Mouse (Mus musculus) embryonic facial prominence, embryonic 15.5 days (tissue): ENCODE measurements around the gene Wwc2. TPM values are rescaled to one million over a fixed set of nuclear protein-coding genes. Genes with fewer than 3 reads are reported as not detected.

Experiments used
- ATAC-seq: fragments of 200-750 bp; cut with Nextera tagmentation; 2 replicates; pipeline ENCODE4 v1.8.0; 2017; ENCODE audit warnings: low read depth, moderate TSS enrichment; ENCODE audit not compliant: insufficient number of reproducible peaks, low FRiP score, low TSS enrichment
- H3K27ac ChIP-seq: fragments of 300-500 bp; sonication (generic); replicated peaks from 2 replicates; pipeline ENCODE4 v1.5.1; 2015; ENCODE audit warnings: mild to moderate bottlenecking, inconsistent platforms
- H3K27me3 ChIP-seq: fragments of 300-500 bp; sonication (generic); 2 replicates; pipeline ENCODE4 v1.6.1; 2015; ENCODE audit warnings: inconsistent platforms
- H3K36me3 ChIP-seq: fragments of 300-500 bp; sonication (generic); 2 replicates; pipeline ENCODE4 v1.6.1; 2015; ENCODE audit warnings: mild to moderate bottlenecking, inconsistent platforms
- H3K4me1 ChIP-seq: fragments of 300-500 bp; sonication (generic); 2 replicates; pipeline ENCODE4 v1.6.1; 2015; ENCODE audit warnings: inconsistent platforms
- H3K4me2 ChIP-seq: fragments of 300-500 bp; sonication (generic); replicated peaks from 2 replicates; pipeline ENCODE4 v1.6.1; 2015; ENCODE audit warnings: mild to moderate bottlenecking, inconsistent platforms
- H3K4me3 ChIP-seq: fragments of 300-500 bp; sonication (generic); replicated peaks from 2 replicates; pipeline ENCODE4 v1.5.1; 2015; ENCODE audit warnings: mild to moderate bottlenecking, inconsistent platforms
- H3K9ac ChIP-seq: fragments of 300-500 bp; sonication (generic); 2 replicates; pipeline ENCODE4 v1.6.1; 2015; ENCODE audit warnings: inconsistent platforms
- H3K9me3 ChIP-seq: fragments of 300-500 bp; sonication (generic); replicated peaks from 2 replicates; pipeline ENCODE4 v1.6.1; 2016; ENCODE audit warnings: inconsistent platforms
- WGBS: fragments of 180-500 bp; shearing (Covaris S2); methylation state at CpG from one replicate; pipeline ENCODE4 v1.1.7; 2015; 5-methylcytosine and 5-hydroxymethylcytosine counted together
- polyA plus RNA-seq: library from polyadenylated mRNA; unstranded; fragments of >200 nt; fragmentation: Nextera tagmentation; extraction: Ambion mirVana; gene quantifications from 2 replicates; pipeline ENCODE4 v1.2.1, GENCODE M21; 2015

Wwc2 gene
- polyA plus RNA-seq, 1 experiment from 2014 or later, result 12.0 TPM

DNA sequence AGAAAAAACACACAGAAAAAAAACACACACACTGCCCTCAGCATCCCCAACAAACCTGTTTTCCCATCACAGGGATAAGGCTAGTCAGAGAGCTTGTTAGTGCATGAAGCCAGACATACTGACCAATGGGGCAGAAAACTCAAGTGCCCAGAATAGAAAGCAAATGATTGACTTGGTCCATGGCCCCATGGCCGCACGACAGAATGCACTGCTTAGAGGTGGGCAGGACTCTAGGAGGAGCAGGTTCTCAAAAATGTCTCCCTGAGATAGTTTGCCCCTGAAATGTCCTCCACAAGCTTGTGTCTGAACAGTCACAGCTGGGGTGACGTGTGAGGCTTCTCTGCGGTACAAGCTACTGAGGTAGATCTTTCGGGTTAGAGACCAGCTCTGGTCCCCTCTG is 20.1 kb downstream of the Wwc2 start:
- no peak overlapping the region for H3K9ac ChIP-seq
- H3K9me3 ChIP-seq, result no peaks in the 10 kb centered on the region
- no peaks in the 10 kb centered on the region for H3K27me3 ChIP-seq
- 87% methylated on average over 5 of the region's 5 CpGs for WGBS
- no peak overlapping the region for H3K27ac ChIP-seq
- H3K36me3 ChIP-seq, result no peaks in the 10 kb centered on the region
- no peak overlapping the region for H3K4me3 ChIP-seq
- no peak for ATAC-seq
- peaks cover 22% of the 10 kb centered on the region for H3K4me1 ChIP-seq
- no peak overlapping the region for H3K4me2 ChIP-seq

DNA sequence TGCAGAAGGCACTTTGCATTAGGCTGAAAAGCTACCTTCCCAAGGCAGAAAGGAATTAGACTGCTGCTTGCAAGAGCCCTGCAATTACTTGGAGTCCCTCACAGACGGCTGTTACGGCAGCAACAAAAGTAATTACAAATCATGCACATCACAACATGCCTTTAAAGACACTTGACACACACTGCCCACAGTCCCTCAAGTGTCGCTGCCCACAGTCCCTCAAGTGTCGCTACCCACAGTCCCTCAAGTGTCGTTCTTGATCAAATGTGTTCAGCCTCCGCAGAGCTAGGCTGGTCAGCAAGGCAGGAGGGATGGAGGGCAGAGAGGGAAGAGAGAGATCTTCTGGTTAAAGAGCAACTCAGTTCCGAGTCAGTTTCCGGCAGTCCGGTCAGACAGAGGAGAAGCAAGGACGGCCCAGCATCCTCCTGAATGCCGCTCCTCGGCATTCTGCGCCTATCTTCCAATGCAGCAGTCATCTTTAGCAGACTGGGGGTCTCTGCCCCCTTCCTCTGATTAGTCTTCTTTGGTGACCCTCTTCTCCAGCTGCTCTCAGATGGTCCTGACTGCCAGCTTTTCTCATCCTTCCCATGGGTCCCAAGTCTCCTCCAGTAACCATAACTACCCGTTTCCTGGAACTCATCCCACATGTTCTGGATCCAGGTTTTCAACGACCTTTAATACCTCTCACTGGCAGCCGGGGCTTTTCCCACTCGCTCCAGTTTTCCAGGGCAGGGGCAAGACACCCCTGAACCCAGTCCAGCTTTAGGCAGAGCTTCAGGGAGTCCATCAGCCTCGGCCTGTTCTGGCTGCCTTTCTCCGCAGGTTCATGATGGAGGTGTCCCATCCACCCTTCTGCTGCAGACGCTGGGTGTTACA is 23.4 kb downstream of the Wwc2 start:
- no peak overlapping the region for H3K4me2 ChIP-seq
- H3K9ac ChIP-seq, result no peak overlapping the region
- H3K4me3 ChIP-seq, result no peak overlapping the region
- 62% methylated on average over 20 of the region's 20 CpGs for WGBS
- H3K27ac ChIP-seq, result no peak overlapping the region
- no peaks in the 10 kb centered on the region for H3K9me3 ChIP-seq
- H3K27me3 ChIP-seq, result no peaks in the 10 kb centered on the region
- no peak for ATAC-seq
- H3K4me1 ChIP-seq, result peaks cover 12% of the 10 kb centered on the region
- no peaks in the 10 kb centered on the region for H3K36me3 ChIP-seq

DNA sequence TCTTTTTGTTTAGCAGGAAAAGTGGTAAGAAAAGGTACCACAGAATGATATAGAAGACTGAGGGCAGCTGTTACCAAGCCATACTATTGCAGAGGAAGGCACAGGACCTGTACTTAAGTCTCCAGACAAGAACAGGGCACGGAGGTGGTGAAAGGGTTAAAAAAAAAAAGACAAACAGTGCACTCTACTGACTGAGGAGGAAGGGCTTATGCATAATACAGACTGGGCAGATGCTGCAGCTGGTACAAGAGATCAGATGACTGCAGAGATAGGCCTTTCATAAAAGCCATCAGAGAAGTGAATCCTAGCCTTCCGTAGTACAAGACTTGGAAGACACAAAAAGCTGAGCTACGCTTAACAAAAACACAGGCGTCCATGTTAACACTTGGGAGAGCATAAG is 28.2 kb downstream of the Wwc2 start:
- H3K4me1 ChIP-seq, result peaks cover 14% of the 10 kb centered on the region
- no peaks in the 10 kb centered on the region for H3K36me3 ChIP-seq
- H3K9me3 ChIP-seq, result no peaks in the 10 kb centered on the region
- ATAC-seq, result no peak
- no peak overlapping the region for H3K4me2 ChIP-seq
- no peaks in the 10 kb centered on the region for H3K27me3 ChIP-seq
- no peak overlapping the region for H3K9ac ChIP-seq
- 63% methylated on average over 4 of the region's 4 CpGs for WGBS
- no peak overlapping the region for H3K27ac ChIP-seq
- H3K4me3 ChIP-seq, result no peak overlapping the region

DNA sequence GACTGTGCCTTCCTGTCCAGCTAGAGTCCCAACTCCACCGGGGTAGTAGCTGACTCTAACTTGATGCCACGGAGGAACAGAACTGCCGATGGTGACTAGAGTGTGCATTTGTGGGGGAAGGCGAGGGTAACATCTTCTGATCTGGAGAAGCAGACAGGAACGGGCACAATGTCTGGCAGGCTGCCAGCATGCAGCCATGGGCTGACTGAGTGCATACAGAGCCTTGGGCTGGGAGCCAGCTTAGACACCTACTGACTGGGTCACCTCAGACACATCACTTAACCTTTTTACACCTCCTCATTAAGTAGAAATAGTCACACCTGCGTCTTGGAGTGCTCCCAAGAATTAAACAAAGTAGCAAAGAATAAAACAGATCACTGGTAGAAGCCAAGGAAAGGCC is 28.7 kb downstream of the Wwc2 start:
- WGBS, result 42% methylated on average over 6 of the region's 6 CpGs
- ATAC-seq, result no peak
- Histone ChIP-seq H3K9ac (no peak overlapping the region), H3K4me1 (peaks cover 10% of the 10 kb centered on the region), H3K36me3 (no peaks in the 10 kb centered on the region), H3K27me3 (no peaks in the 10 kb centered on the region), H3K4me3 (no peak overlapping the region), H3K9me3 (no peaks in the 10 kb centered on the region), H3K4me2 (no peak overlapping the region), H3K27ac (no peak overlapping the region)

DNA sequence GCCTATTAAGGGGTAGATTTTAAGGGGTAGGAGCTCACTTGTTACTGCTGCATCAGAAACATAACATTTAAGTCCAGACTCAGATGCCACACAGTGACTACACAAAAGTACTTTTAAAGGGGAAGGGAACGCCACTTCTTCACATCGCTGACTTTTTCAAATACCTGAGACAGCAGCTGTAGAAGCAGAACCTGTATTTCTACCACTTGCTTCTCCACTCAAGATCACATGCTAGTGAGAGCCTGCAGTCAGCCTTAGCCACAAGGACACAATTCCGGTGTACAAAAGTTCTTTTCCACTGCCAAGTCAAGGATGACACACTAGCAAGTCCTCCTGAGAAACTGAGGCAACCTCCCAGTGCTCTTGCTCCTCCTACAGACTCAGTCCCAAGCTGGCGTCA is 33.2 kb downstream of the Wwc2 start:
- Histone ChIP-seq H3K36me3 (no peaks in the 10 kb centered on the region), H3K4me1 (peaks cover 7% of the 10 kb centered on the region), H3K4me2 (no peak overlapping the region), H3K27ac (no peak overlapping the region), H3K27me3 (no peaks in the 10 kb centered on the region), H3K4me3 (no peak overlapping the region), H3K9me3 (no peaks in the 10 kb centered on the region), H3K9ac (no peak overlapping the region)
- ATAC-seq, result no peak
- whole genome bisulfite sequencing, result 75% methylated on average over 4 of the region's 4 CpGs

DNA sequence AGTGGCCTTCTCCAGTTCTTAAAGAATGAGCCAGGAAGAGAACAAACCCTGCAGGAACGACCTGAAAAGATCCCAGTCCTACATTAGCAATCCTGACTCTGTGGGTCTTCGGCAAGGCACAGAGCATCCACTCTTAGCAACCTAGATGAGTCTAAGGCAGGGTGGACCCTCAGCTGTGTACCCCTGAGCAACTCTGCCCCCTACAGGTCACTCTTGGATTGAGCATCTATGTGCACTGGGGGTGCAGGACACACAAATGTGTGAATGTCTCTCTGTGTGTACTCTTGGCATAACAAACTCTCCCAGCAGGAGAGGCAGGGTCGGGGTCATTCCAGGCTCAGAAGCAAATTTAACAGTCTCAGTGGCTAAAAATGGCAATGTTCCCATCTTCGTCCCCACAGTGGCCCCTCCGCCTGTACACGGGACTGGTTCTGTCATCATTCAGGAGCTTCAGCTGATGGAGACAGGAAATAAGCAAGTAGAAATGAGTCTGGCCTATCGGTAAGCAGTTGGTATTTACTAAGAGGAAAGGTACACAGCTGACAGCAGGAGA is 39.3 kb downstream of the Wwc2 start:
- no peaks in the 10 kb centered on the region for H3K27me3 ChIP-seq
- H3K4me2 ChIP-seq, result no peak overlapping the region
- H3K4me3 ChIP-seq, result no peak overlapping the region
- ATAC-seq, result no peak
- no peak overlapping the region for H3K27ac ChIP-seq
- no peaks in the 10 kb centered on the region for H3K9me3 ChIP-seq
- H3K36me3 ChIP-seq, result no peaks in the 10 kb centered on the region
- 72% methylated on average over 7 of the region's 7 CpGs for WGBS
- no peak overlapping the region for H3K9ac ChIP-seq
- no peaks in the 10 kb centered on the region for H3K4me1 ChIP-seq

DNA sequence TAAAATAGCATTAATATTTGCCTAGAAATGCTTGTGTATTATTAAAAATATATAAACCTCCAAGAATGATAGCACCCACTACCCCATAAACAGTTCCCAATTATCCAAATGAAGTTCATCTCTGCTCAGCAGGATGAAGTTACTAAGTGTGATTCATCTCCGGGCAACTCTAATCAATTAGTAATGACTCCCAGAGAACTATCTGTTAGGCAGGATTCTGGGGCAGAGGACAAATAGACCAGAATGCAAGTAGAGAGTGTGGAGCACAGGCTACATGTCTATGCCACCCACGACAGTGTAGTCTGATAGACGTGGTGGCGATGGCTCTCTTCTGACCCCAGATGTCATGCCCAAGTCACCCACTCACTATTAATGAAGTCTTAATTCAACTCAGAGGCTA is 41.9 kb downstream of the Wwc2 start:
- Histone ChIP-seq H3K27ac (no peak overlapping the region), H3K4me2 (no peak overlapping the region), H3K9me3 (no peaks in the 10 kb centered on the region), H3K27me3 (no peaks in the 10 kb centered on the region), H3K36me3 (no peaks in the 10 kb centered on the region), H3K4me3 (no peak overlapping the region), H3K4me1 (no peaks in the 10 kb centered on the region), H3K9ac (no peak overlapping the region)
- no peak for ATAC-seq
- 81% methylated on average over 4 of the region's 4 CpGs for WGBS

DNA sequence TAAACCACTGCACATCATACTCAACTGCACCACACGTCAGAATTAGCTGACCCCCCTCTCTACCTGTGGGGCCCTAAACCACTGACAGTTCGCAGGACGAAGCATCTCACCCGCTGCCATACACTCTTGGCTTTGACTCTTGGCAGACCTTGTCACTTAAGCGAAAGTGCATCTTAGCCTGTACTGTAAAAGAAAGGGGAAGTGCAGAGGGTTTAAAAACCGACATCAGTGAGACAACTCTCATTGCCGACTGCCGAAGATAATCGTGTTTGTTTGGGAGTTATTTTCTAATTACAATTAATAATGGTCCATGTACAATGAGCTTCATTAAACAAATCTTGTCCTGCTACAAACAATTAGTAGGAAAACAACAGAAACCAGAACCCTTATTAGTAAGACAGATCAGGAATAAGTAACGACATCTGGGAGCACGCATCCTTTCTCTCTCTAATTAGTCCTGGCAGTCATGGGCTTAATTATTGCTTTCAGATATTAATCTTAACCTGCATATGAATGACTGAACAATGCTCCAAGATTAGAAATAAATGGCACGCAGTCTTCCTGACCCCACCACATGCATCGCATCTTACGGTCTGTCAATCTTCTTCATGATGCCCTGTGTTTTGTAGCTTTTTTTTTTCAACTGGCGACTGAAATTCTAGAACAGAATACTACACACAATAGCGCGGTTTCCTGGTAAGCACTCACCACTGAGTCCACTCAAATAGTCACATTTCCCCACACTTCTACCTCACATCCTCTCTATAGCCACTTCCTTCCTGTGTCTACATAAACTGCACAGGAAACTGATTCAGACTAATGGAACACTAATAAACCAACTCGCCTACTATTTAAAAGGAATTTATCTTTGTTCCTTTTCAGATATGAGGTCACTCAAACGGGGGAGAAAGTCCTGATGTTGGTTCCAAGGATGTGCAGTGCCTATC is 42.8 kb downstream of the Wwc2 start:
- Histone ChIP-seq H3K27ac (no peak overlapping the region), H3K4me2 (no peak overlapping the region), H3K27me3 (no peaks in the 10 kb centered on the region), H3K36me3 (no peaks in the 10 kb centered on the region), H3K4me3 (no peak overlapping the region), H3K4me1 (no peaks in the 10 kb centered on the region), H3K9ac (no peak overlapping the region), H3K9me3 (no peaks in the 10 kb centered on the region)
- ATAC-seq, result no peak
- WGBS, result 57% methylated on average over 19 of the region's 19 CpGs

DNA sequence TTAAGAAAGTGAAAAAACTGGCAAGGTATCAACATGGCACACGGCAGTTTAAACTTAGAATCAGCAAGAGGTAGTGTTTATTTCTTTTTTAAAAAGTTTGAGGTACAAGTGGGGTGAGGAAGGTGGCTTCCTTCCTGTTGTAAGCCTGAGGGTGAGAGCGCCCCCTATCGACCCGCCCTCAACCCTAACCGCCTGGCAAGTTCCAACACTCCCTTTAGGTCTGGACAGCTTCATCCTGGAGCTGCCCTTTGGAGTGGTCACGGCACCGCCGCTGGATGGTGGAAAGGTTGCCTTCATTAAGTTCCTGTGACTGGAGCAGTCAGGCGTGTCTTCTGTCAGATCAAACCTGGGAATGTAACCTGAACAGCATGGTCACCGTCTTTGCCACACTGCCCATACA is 47.7 kb downstream of the Wwc2 start:
- H3K4me2 ChIP-seq, result no peak overlapping the region
- 68% methylated on average over 10 of the region's 10 CpGs for WGBS
- H3K4me3 ChIP-seq, result no peak overlapping the region
- H3K9me3 ChIP-seq, result no peaks in the 10 kb centered on the region
- no peak overlapping the region for H3K9ac ChIP-seq
- no peak for ATAC-seq
- no peak overlapping the region for H3K27ac ChIP-seq
- no peaks in the 10 kb centered on the region for H3K36me3 ChIP-seq
- H3K27me3 ChIP-seq, result no peaks in the 10 kb centered on the region
- peaks cover 8% of the 10 kb centered on the region; the same call in 1 of the 2 replicates for H3K4me1 ChIP-seq

DNA sequence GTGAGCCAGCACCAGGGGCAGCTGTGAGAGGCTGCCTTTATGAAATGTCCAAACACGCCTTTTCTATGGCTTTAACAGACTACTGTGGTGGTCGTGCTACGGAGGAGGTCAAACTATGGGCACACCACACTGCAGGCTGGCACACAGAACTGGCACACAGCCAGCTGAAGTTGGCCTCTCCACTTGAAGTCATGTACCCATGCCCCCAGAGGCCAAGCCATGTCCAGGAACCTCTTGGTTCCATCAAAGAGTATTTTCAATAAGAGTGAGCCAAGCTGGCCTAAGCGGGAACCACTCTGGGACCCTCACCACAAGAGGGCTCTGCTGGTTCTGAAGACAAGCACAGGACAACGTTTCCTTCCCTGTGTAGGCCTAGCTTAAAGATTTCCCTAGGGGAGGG is 49.7 kb downstream of the Wwc2 start:
- Histone ChIP-seq H3K4me2 (no peak overlapping the region), H3K27ac (0 out of 2 replicates have a peak overlapping the region, but pooled peaks have one; percentile 3), H3K27me3 (no peaks in the 10 kb centered on the region), H3K9me3 (no peaks in the 10 kb centered on the region), H3K4me3 (no peak overlapping the region), H3K36me3 (no peaks in the 10 kb centered on the region), H3K4me1 (peaks cover 8% of the 10 kb centered on the region; the same call in 1 of the 2 replicates), H3K9ac (no peak overlapping the region)
- ATAC-seq, result no peak; the same call in 1 of the 2 replicates
- WGBS, result 51% methylated on average over 5 of the region's 5 CpGs
